Mouse (Mus musculus): ENCODE measurements around the gene Gm6525.

Gm6525 gene

DNA sequence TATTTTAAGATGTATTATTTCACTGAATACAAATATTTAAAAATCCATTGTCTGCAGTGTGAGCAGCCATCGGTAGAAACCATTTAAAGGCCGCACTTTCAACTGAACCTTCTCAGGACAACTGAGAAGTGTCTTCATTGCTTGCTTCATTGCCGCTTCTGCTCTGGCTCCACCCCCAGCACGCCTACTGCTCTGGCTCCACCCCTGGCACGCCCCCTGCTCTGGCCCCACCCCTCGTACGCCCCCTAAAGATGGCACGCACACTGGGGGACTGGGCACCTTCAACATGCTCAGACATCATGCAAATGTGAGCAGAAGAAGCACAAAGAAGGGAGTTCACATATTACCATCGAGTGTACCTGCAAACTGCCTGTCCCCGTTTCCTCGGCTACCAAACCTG is 1.5 kb upstream of the Gm6525 start:
- no peak for DNase-seq

- DNase-seq: peak; percentile 76
These were observed 1.7 kb downstream of the Gm6525 start for GRCm38 (mm10) chr3:84175337-84176315.

GRCm38 (mm10) chr3:84177834-84178233 is 3.9 kb downstream of the Gm6525 start:
- no peak for DNase-seq

DNA sequence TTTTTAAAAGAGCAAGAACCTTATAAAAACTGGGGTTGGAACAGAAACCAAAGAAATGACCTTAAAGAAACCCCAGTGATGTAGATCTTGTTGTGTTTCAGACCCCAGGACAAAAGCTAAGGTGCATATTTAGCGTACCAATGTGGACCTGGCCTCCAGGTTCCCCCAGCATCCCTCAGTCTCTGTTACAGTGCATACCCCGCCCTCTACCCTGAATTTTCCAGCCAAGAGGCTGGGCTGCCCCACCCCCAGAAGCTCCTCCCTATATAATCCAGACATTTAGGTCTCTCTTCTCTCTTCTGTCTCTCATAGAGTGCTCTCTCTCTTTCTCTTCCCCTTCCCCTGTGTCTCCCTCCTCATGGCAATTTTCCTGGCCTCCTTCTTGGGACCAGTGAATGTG is 6.4 kb downstream of the Gm6525 start:
- no peak for DNase-seq

- no peak for DNase-seq
These were observed 7.2 kb downstream of the Gm6525 start for GRCm38 (mm10) chr3:84181102-84181501.

DNA sequence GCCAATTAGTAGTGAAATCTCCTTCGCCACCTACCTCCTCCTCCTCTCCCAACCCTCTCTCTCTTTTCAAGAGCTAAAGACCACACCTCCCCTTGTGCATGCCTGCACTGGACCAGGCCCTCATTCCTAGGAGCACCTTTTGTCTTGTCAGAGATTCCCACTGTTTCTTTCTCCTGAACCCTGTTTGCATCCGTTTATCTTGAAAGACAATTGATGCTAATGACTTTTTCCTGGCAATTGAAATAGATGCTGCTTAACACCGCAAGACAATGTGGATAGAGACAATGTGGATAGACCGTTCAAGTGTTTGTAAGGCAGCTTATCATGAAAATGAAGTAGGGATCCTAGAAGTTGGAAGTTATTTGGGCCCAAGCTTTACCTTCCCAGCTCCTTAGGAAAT is 7.8 kb downstream of the Gm6525 start:
- DNase-seq: no peak

DNA sequence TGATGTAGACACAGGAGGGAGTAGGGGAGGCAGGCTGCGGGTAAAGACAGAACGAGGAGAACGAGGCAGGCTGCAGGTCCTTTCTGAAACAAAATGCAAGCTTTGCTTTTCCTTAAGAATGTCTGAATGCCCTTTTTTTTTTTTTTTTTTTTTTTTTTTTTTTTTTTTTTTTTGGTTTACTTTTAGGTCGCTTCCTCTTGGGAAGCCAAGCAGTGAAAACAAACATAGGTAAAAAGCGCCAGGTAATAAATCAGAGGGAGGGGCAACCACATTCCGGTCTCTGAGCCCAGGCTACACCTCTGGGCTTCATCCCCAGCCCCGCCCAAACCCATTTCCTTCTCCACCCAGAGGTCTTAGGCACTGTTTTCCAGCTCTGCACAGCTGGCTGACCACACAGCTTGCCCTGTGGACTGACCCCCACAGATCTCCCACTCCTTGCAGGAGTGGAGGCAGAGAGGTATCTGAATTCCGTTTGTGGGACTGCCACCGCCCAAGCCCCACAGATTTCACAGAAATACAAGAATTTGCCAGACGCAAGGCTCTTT is 15.8 kb downstream of the Gm6525 start:
- no peak for DNase-seq

- DNase-seq: no peak
These were observed 16.7 kb downstream of the Gm6525 start for GRCm38 (mm10) chr3:84190513-84191061.

- DNase-seq: no peak
These were observed 17.4 kb downstream of the Gm6525 start for GRCm38 (mm10) chr3:84191141-84191881.

DNA sequence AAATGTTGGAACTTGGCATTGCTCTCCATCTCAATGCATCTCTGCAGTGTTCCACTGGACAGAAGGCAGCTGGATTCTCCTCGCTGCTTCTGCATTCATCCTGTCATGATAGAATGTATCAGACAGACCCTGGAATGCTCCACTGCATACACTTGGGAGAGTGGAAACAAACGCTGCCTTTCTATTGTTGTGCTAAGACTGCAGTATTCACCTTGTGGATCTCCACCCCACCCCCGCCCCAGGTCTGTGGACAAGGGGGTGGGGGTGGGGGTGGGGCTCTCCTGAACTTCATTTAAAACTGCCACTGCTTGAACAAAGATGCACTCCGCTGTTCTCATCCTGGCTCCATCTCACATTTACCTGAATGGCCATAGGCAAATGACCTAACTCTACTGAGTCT is 20.0 kb downstream of the Gm6525 start:
- DNase-seq: no peak

- DNase-seq: no peak
These were observed 24.3 kb downstream of the Gm6525 start for GRCm38 (mm10) chr3:84198229-84198628.

DNA sequence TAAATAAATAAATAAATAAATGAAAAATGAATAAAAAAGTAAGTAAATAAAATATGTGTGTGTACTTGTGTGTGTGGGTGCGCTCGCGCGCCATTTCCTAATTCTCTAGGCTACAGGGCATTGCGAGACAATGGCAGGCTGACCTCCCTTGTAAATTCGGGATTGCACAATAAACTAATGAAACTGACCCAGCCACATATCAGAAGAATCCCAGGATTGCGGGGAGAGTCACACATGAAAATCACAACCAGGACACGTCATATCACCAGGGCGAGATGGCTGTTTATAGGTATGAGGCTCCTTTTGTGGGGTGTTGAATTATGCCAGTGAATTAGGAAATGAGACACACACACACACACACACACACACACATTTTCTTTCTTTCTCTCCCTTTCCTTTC is 25.6 kb downstream of the Gm6525 start:
- DNase-seq: no peak

GRCm38 (mm10) chr3:84200559-84201420 is 26.9 kb downstream of the Gm6525 start:
- DNase-seq: no peak

- peak; percentile 73 for DNase-seq
These were observed 30.7 kb downstream of the Gm6525 start for GRCm38 (mm10) chr3:84204640-84205039.

DNA sequence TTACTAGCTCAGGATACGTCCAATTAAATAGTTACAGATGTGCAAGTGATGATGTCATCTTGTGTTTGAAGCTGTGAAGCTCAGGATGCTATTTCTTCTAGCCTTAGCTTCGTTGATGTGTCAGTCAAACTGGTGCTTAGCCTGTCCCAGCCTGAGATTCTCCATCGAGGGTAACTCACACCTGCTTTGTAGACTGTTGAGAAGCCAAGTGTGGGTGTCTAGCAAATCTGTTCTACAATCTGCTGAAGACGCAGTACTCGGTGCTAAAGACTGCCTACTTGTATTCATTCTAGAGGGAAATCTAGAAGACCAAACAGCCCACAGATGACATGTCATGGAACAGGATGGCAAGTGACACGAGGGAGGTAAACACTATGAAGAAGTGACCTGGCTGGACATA is 31.7 kb downstream of the Gm6525 start:
- peak; percentile 62 for DNase-seq

DNA sequence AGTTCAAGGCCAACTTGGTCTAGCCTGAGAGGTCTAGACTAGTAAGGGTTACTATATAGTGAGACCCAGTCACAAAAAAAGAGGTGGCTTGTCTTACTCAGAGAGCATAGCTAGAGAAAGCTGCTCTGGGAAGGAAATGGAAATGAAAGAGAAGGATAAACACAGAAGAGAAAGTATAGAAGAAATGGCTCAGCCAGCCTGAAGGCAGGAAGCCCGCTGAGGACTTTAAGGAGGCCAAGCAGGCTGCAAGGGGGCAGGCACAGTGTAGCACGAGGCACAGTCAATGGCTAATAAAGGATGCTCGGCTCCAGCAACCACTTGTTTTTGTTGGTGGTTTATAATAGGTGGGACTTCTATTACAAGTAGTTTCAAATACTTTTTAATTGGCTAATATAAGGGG is 32.2 kb downstream of the Gm6525 start:
- no peak for DNase-seq

GRCm38 (mm10) chr3:84207366-84207765 is 33.5 kb downstream of the Gm6525 start:
- peak; percentile 67 for DNase-seq

GRCm38 (mm10) chr3:84208475-84208874 is 34.6 kb downstream of the Gm6525 start:
- no peak for DNase-seq

DNA sequence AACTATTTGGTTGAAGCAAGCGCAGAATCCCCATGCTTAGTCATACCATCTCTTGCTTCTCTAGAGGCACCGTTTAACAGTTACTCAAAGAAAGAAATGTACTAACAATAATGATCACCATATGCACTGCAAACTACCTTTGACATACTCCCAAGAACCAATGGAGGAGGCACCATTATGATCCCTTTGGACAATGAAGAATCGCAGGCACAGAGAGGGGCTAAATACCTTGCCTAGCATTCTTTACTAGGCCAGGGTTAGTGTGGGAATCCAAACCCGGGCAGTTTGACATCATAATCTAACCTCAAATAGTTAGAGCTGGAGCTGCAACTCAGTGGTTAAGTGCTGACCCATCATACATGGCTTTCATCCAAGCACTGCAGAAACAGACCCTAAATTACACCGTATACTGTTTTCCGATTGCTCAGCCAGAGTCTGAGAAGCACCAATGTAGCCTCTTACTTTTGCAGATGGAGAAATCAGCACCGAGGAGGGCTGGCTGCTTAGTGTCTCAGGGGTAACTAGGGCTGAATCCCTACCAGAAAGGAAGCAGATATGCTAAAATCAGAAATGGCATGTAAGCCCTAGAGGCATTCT is 35.1 kb downstream of the Gm6525 start:
- DNase-seq: no peak

GRCm38 (mm10) chr3:84211340-84211875 is 37.5 kb downstream of the Gm6525 start:
- no peak for DNase-seq

DNA sequence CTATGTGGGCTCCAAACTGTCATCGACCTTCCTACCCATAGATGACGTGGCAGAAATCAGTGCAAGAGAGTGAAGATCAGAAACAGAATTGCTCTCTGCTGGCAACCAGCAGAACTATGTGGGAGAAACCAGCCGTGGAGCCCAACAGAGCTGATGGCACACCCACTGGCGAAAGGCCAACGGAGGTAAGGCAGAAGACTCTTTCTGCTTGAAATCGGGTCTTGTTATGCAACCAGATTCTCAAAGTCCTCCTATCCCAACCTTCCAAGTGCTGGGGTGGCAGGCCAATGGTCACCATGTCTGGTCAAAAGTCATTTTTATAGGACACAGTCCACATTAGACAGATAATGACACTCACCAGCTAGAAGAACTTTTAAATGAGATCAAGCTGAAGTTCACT is 40.6 kb downstream of the Gm6525 start:
- DNase-seq: peak; percentile 79

DNA sequence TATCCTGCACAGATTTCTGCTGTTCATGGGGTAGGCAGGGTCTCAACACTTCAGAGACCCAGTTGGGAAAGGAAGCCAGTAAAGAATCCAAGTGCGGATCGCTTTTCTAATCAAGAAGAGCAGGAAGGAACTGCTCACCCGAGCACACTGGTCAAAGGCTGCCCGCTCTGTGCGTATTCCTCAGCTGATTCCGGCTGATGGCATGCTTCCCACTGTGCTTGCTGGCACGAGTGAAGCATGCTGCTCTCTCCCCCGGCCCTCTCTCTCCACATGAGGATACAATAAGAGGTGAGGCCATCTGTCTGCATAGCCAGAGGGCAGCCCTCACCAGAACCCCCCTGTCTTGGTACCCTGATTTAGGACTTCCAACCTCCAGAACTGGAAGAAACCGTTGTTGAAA is 41.3 kb downstream of the Gm6525 start:
- DNase-seq: no peak
